14 mouse cellular contexts compared by ENCODE assay signal in the genomic region with DNA sequence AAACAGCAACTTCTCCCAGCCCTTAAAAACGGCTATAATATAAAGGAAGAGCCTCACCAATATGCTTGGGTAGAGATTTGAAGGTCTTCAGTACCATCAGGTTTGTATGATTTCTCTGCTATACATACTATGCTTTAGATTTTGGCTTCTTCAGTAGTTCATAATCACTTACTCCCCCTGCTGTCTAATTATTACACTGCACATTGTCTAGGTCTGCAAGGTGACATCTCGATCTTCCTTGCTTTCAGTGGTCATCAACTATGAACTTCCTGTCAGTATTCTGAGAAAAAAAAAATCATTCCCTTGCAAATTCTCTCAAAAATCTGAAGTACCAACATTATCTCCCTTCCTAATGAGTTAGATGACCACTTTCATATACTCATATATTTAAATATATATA.
DNase-seq lines count a peak whose midpoint lies in the region; ATAC-seq and TF ChIP-seq lines count a peak whose summit lies in the region.
"Had no signal": no experiment of that assay in that cellular context is flagged by ENCODE, and none has a peak within 500 bp of the region (broad histone marks: within the 10 kb centered on the region; RNA-seq: fewer than 3 reads in every experiment).

No protein-coding gene starts in this region.

- peak; percentile 39 for TF ChIP-seq CTCF in heart, adult 2 months (IDR thresholded peaks at IDR 0.05)

- no peak for ATAC-seq in midbrain, embryonic 11.5 days (ENCODE audit: low FRiP score)
- no peak for ATAC-seq in megakaryocyte, adult 5-6 weeks (ENCODE audit: poor library complexity, severe bottlenecking)

- H3K79me2 ChIP-seq in heart, adult 2 months (replicated peaks; ENCODE audit: control insufficient read depth, insufficient read depth, low read length): no peaks in the 10 kb centered on the region

- H3K27ac ChIP-seq in heart, adult 2 months: no peak overlapping the region
- H3K27ac ChIP-seq in heart, embryonic 10.5 days: no peak overlapping the region
- H3K27ac ChIP-seq in midbrain, embryonic 11.5 days (ENCODE audit: low read depth, low read length): no peak overlapping the region
- H3K27ac ChIP-seq in midbrain, embryonic 10.5 days (replicated peaks): no peak overlapping the region
- H3K27ac ChIP-seq: forebrain, embryonic 10.5 days; lung, embryonic 15.5 days; neural tube, embryonic 13.5 days had no signal

- H3K4me1 ChIP-seq in heart, adult 2 months (ENCODE audit: control insufficient read depth, insufficient read depth, low read length): no peaks in the 10 kb centered on the region
- H3K4me1 ChIP-seq in heart, embryonic 10.5 days: no peaks in the 10 kb centered on the region
- H3K4me1 ChIP-seq in midbrain, embryonic 11.5 days (ENCODE audit: control insufficient read depth, insufficient read depth, low read length): no peaks in the 10 kb centered on the region
- H3K4me1 ChIP-seq in midbrain, embryonic 10.5 days: no peaks in the 10 kb centered on the region
- H3K4me1 ChIP-seq: forebrain, embryonic 10.5 days; lung, embryonic 15.5 days; neural tube, embryonic 13.5 days had no signal

- intact Hi-C loops in heart, adult 2 months (cut with DNase I): no loop called here

- H3K9me3 ChIP-seq in heart, embryonic 10.5 days: no peaks in the 10 kb centered on the region
- no peaks in the 10 kb centered on the region for H3K9me3 ChIP-seq in midbrain, embryonic 11.5 days (ENCODE audit: control insufficient read depth, low read length)
- H3K9me3 ChIP-seq in midbrain, embryonic 10.5 days (replicated peaks): no peaks in the 10 kb centered on the region
- H3K9me3 ChIP-seq: forebrain, embryonic 10.5 days; lung, embryonic 15.5 days; neural tube, embryonic 13.5 days had no signal

- no peak overlapping the region for H3K4me2 ChIP-seq in midbrain, embryonic 11.5 days
- H3K4me2 ChIP-seq: heart, embryonic 11.5 days; lung, embryonic 15.5 days; neural tube, embryonic 13.5 days had no signal

- no peaks in the 10 kb centered on the region for H3K36me3 ChIP-seq in heart, adult 2 months (ENCODE audit: control insufficient read depth, insufficient read depth, low read length)
- H3K36me3 ChIP-seq in heart, embryonic 10.5 days: no peaks in the 10 kb centered on the region
- H3K36me3 ChIP-seq in midbrain, embryonic 11.5 days (ENCODE audit: control insufficient read depth, insufficient read depth, low read length): no peaks in the 10 kb centered on the region
- no peaks in the 10 kb centered on the region for H3K36me3 ChIP-seq in midbrain, embryonic 10.5 days
- H3K36me3 ChIP-seq in splenic B cell, adult 2 months (ENCODE audit: control insufficient read depth, insufficient read depth, low read length, poor library complexity, severe bottlenecking): no peaks in the 10 kb centered on the region
- H3K36me3 ChIP-seq: forebrain, embryonic 10.5 days; lung, embryonic 15.5 days; neural tube, embryonic 13.5 days had no signal

- H3K4me3 ChIP-seq in heart, adult 2 months: no peak overlapping the region
- H3K4me3 ChIP-seq in heart, embryonic 10.5 days: no peak overlapping the region
- H3K4me3 ChIP-seq in midbrain, embryonic 11.5 days (ENCODE audit: low read depth, low read length): no peak overlapping the region
- H3K4me3 ChIP-seq in midbrain, embryonic 10.5 days: no peak overlapping the region
- H3K4me3 ChIP-seq: forebrain, embryonic 10.5 days; lung, embryonic 15.5 days; neural tube, embryonic 13.5 days had no signal

- no peak for DNase-seq in heart, adult 2 months
- no peak for DNase-seq in heart, embryonic 10.5 days (ENCODE audit: low spot score)
- peak; percentile 72 for DNase-seq in midbrain, embryonic 11.5 days (ENCODE audit: low spot score, missing footprints)
- DNase-seq in midbrain, embryonic 10.5 days (ENCODE audit: low spot score): no peak
- peak; percentile 15 for DNase-seq in brain, adult 2 months (ENCODE audit: low read depth, low spot score)
- DNase-seq in splenic B cell, adult 2 months (ENCODE audit: low read depth, low spot score): peak; percentile 6
- no peak for DNase-seq in left cerebral cortex, adult 8-10 months (ENCODE audit: low spot score in 2 of 2)
- DNase-seq: kidney, adult 18-20 months; thymus, postnatal 14 days had no signal

- H3K9ac ChIP-seq in heart, adult 2 months (ENCODE audit: low read depth, low read length): no peak overlapping the region
- no peak overlapping the region for H3K9ac ChIP-seq in midbrain, embryonic 11.5 days (ENCODE audit: low read length)
- H3K9ac ChIP-seq: lung, embryonic 15.5 days; neural tube, embryonic 13.5 days had no signal

- WGBS in heart, adult 2 months: 56% methylated on average over 2 of the region's 2 CpGs
- WGBS in heart, embryonic 10.5 days: 78% methylated on average over 2 of the region's 2 CpGs
- 76% methylated on average over 2 of the region's 2 CpGs for WGBS in midbrain, embryonic 11.5 days
- WGBS in midbrain, embryonic 10.5 days: 86% methylated on average over 2 of the region's 2 CpGs

- no peak for TF ChIP-seq EP300 in heart, adult 2 months (IDR thresholded peaks at IDR 0.05; ENCODE audit: insufficient read depth, low read depth, low read length)

- no peak for TF ChIP-seq POLR2A in heart, adult 2 months (IDR thresholded peaks at IDR 0.05; ENCODE audit: insufficient read depth, low read depth, low read length)

- no peaks in the 10 kb centered on the region for H3K27me3 ChIP-seq in heart, adult 2 months (ENCODE audit: control insufficient read depth, insufficient read depth, low read length)
- H3K27me3 ChIP-seq in heart, embryonic 10.5 days (ENCODE audit: insufficient read depth, poor library complexity, severe bottlenecking): no peaks in the 10 kb centered on the region
- no peaks in the 10 kb centered on the region for H3K27me3 ChIP-seq in midbrain, embryonic 11.5 days (ENCODE audit: control insufficient read depth, insufficient read depth, low read length)
- H3K27me3 ChIP-seq in midbrain, embryonic 10.5 days (ENCODE audit: low read depth, poor library complexity, severe bottlenecking): no peaks in the 10 kb centered on the region
- no peaks in the 10 kb centered on the region for H3K27me3 ChIP-seq in splenic B cell, adult 2 months (ENCODE audit: control insufficient read depth, insufficient read depth, low read length, poor library complexity, severe bottlenecking)
- H3K27me3 ChIP-seq: lung, embryonic 15.5 days; neural tube, embryonic 13.5 days had no signal

Comparison
In these comparisons a context has a peak if more than half of its experiments do, and no peak if none do; other contexts are left out.
1. DNase-seq: peak in midbrain, embryonic 11.5 days (single experiment), brain, adult 2 months (single experiment) and splenic B cell, adult 2 months (single experiment); none in heart, adult 2 months (0 of 2), heart, embryonic 10.5 days (single experiment), midbrain, embryonic 10.5 days (single experiment) and left cerebral cortex, adult 8-10 months (0 of 2).